Mouse (Mus musculus) neural tube, embryonic 14.5 days (tissue): ENCODE data around the gene Lrrc74b. TPM values are rescaled to one million over a fixed set of nuclear protein-coding genes. Genes with fewer than 3 reads are reported as not detected.
A peak's percentile ranks its signal among the peaks of the same experiment; 100 is the strongest.
"Not testable (repeated sequence)": the region's sequence is repeated elsewhere in the genome, so short reads cannot be mapped to it uniquely, and the experiment has no call there.

Experiments used
- ATAC-seq: fragments of 200-750 bp; cut with Nextera tagmentation; 2 replicates; pipeline ENCODE4 v1.8.0; 2017; ENCODE audit warnings: low read depth, mild to moderate bottlenecking, moderate TSS enrichment, moderate library complexity
- H3K27ac ChIP-seq: fragments of 300-500 bp; sonication (generic); 2 replicates; pipeline ENCODE4 v1.5.1; 2014; ENCODE audit warnings: low read depth, mild to moderate bottlenecking, control low read depth, low read length, moderate library complexity, mixed read lengths
- H3K27me3 ChIP-seq: fragments of 300-500 bp; sonication (generic); 2 replicates; pipeline ENCODE4 v1.6.1; 2014; ENCODE audit warnings: low read length; ENCODE audit not compliant: control insufficient read depth, insufficient read depth
- H3K36me3 ChIP-seq: fragments of 300-500 bp; sonication (generic); 2 replicates; pipeline ENCODE4 v1.6.1; 2014; ENCODE audit warnings: low read length, mixed read lengths; ENCODE audit not compliant: control insufficient read depth, insufficient read depth
- H3K4me1 ChIP-seq: fragments of 300-500 bp; sonication (generic); 2 replicates; pipeline ENCODE4 v1.6.1; 2014; ENCODE audit warnings: low read length; ENCODE audit not compliant: control insufficient read depth, insufficient read depth
- H3K4me2 ChIP-seq: fragments of 300-500 bp; sonication (generic); 2 replicates; pipeline ENCODE4 v1.6.1; 2014; ENCODE audit warnings: mild to moderate bottlenecking, low read depth, low read length, control low read depth
- H3K4me3 ChIP-seq: fragments of 300-500 bp; sonication (generic); 2 replicates; pipeline ENCODE4 v1.5.1; 2014; ENCODE audit warnings: low read depth, low read length, control low read depth, mixed read lengths
- H3K9ac ChIP-seq: fragments of 300-500 bp; sonication (generic); replicated peaks from 2 replicates; pipeline ENCODE4 v1.6.1; 2014; ENCODE audit warnings: low read depth, mild to moderate bottlenecking, control low read depth, low read length, mixed read lengths
- H3K9me3 ChIP-seq: fragments of 300-500 bp; sonication (generic); 2 replicates; pipeline ENCODE4 v1.6.1; 2016; ENCODE audit warnings: low read length; ENCODE audit not compliant: control insufficient read depth
- WGBS: fragments of 180-500 bp; shearing (Covaris S2); extraction: QIAGEN DNeasy Blood & Tissue Kit; methylation state at CpG from one replicate; pipeline ENCODE4 v1.1.7; 2014; 5-methylcytosine and 5-hydroxymethylcytosine counted together
- polyA plus RNA-seq: library from polyadenylated mRNA; unstranded; fragments of >200 nt; fragmentation: Nextera tagmentation; extraction: Ambion mirVana; gene quantifications from 2 replicates; pipeline ENCODE4 v1.2.1, GENCODE M21; 2014

The Lrrc74b gene
- polyA plus RNA-seq, 1 experiment from 2014 or later: 1.1 TPM

DNA sequence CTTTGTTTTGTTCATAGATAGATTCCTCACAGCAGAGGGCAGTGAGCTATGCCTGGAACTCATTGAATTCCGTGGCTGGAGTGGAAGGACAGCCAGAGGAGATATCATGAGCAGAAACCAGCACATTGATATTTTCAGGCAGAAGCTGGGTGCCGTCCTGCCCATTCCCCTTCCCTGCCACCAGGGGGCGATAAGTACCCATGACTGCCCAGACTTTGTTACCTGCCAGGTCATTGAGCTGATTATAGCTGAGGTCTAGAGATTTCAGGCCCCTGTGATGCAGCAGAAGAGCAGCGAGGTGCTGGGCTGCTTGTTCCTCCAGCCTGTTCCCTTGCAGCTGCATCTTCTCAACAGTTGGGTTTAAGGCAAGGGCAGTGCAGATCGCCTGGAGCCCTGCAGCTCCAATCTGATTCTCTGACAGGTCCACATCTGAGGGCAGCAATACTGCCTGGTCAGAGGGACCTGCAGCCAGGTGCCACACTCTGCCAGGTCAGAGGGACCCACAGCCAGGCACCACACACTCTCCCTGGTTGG lies 3.0 kb downstream of the Lrrc74b start:
- Histone ChIP-seq H3K36me3 (no peaks in the 10 kb centered on the region), H3K27ac (no peak overlapping the region), H3K9me3 (no peaks in the 10 kb centered on the region), H3K4me1 (peaks cover 5% of the 10 kb centered on the region; the same call in 1 of the 2 replicates), H3K4me3 (no peak overlapping the region), H3K4me2 (peak overlapping the region; percentile 8; the same call in 1 of the 2 replicates), H3K9ac (no peak overlapping the region), H3K27me3 (no peaks in the 10 kb centered on the region)
- 2% methylated on average over 5 of the region's 5 CpGs for WGBS
- no peak for ATAC-seq

DNA sequence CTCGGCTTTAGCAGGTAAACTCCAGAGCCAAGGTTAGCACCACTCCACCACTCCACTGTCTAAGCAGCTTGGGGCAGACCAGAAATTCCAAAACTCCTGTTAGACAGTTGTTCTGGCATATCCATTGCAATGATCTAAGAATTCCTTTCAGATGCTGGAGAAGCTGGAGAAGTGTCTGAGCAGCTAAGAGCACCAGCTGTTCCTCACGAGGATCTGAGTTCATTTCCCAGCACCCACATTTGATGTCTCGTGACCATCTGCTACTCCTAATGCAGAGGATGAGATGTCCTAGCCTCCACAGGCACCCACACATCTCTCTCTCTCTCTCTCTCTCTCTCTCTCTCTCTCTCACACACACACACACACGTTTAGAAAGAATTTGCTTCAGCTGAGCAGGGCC lies 4.1 kb downstream of the Lrrc74b start:
- Histone ChIP-seq H3K4me2 (no peak overlapping the region), H3K9me3 (no peaks in the 10 kb centered on the region), H3K36me3 (no peaks in the 10 kb centered on the region), H3K27ac (no peak overlapping the region), H3K9ac (no peak overlapping the region), H3K4me3 (no peak overlapping the region), H3K27me3 (no peaks in the 10 kb centered on the region), H3K4me1 (peaks cover 5% of the 10 kb centered on the region; the same call in 1 of the 2 replicates)
- ATAC-seq: no peak
- WGBS: 69% methylated on average over 4 of the region's 4 CpGs

DNA sequence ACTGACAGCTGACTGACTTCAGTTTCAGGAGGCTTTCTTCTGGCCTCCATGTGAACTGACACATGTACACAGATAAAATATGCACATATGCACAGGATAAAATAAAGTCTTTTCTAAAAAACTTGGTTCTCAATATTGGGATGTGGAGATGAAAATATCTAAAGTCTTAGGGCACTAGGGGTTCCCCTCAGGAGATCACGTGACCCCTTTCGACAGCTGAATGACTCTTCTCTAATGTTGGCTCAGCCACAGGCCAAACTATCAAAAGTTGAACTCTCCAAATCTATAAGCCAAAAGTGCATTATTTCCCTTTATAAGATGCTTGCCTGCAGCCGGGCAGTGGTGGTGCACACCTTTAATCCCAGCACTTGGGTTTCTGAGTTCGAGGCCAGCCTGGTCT lies 4.9 kb downstream of the Lrrc74b start:
- WGBS: 90% methylated on average over 4 of the region's 4 CpGs
- ATAC-seq: no peak
- no peaks in the 10 kb centered on the region for H3K4me1 ChIP-seq
- H3K9me3 ChIP-seq: no peaks in the 10 kb centered on the region
- no peaks in the 10 kb centered on the region for H3K36me3 ChIP-seq
- H3K4me3 ChIP-seq: no peak overlapping the region
- H3K27me3 ChIP-seq: no peaks in the 10 kb centered on the region
- no peak overlapping the region for H3K4me2 ChIP-seq
- no peak overlapping the region for H3K27ac ChIP-seq
- no peak overlapping the region for H3K9ac ChIP-seq

DNA sequence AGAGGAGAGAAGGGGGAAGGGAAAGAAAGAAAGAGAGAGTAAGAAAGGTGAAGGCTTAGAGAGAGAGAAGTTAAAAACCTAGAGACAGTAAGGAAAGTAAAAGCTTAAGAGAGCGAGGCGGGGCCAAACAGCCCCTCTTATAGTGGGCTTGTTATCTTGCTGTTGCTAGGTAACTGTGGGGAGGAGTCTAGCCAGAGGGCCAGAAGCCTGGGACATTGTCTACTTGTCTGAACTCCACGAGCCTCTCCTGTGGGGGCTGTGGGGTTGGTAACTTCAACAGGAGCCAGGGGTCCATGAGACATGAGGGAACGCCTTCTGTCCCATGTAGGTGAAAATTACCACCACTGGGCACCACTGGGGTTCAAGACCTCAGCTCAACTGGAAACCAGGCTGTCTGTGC lies 6.3 kb downstream of the Lrrc74b start:
- not testable (repeated sequence) for H3K4me3 ChIP-seq, H3K27ac ChIP-seq, ATAC-seq, H3K4me1 ChIP-seq, H3K27me3 ChIP-seq, H3K9me3 ChIP-seq, H3K4me2 ChIP-seq, H3K9ac ChIP-seq, H3K36me3 ChIP-seq
- WGBS: 9% methylated on average over 4 of the region's 4 CpGs

DNA sequence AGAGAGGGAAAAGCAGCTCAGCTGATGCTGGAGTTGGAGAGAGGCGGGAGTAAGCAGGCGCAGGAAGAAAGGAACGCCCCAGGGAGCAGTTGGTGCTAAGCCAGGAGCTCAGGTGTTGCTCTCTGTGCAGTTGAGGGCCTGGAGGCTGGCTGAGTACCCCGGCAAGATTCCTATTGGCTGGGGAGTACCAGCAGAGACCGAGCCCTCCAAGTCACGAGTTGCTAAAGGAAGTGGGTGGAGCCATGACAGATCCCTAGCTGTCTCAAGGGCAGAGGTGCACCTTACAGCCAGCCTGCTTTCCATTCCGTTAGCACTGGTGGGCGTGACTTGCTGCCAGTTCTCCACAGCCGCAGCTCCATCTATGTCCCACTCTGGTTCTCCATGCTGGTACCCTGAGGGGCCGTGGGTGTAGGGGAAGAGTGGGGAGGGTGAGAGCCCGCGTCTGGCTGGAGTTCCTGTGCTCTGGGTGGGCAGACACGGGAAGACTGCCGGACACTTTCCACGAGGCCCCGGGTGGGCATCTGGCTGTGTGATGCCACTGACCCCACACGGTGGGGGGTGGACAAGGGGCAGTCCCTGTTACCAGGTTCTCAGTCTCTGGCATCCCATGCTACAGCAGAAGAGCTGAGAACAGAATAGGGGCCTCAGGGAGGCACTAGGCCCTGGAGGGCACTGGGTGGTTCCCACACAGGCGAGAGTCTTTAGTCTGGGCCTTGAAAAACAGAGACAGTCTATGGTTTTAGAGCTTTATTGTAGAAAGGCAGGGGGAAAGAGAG lies 6.9 kb downstream of the Lrrc74b start:
- ATAC-seq: peak; percentile 88
- Histone ChIP-seq H3K36me3 (no peaks in the 10 kb centered on the region), H3K27ac (peak overlapping the region; percentile 0; the same call in 1 of the 2 replicates), H3K9ac (0 out of 2 replicates have a peak overlapping the region, but pooled peaks have one; percentile 21), H3K4me1 (no peaks in the 10 kb centered on the region), H3K27me3 (no peaks in the 10 kb centered on the region), H3K4me2 (peak overlapping the region; percentile 30), H3K9me3 (no peaks in the 10 kb centered on the region), H3K4me3 (no peak overlapping the region)
- WGBS: 3% methylated on average over 18 of the region's 18 CpGs

DNA sequence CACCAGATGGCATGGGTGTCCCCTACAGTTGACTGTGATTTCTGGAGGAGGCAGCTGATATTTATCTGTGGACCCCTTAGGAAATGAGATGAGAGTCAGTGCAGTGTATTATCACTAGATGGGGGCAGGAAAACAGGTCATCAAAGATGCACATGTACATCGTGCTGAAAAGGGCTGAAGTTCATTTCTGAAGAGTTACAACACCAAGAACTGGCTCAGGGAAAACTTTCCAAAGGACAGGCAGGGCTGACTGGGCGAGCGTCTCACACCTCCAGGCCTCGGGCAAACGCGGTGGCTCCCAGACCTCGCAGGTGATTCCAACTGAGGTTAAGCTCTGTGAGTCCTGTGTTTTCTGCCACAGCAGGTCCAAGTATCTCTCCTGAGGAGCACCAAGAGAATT lies 8.2 kb downstream of the Lrrc74b start:
- H3K27me3 ChIP-seq: no peaks in the 10 kb centered on the region
- H3K27ac ChIP-seq: no peak overlapping the region
- H3K9ac ChIP-seq: no peak overlapping the region
- WGBS: 86% methylated on average over 7 of the region's 7 CpGs
- no peaks in the 10 kb centered on the region for H3K36me3 ChIP-seq
- H3K4me2 ChIP-seq: no peak overlapping the region
- no peak overlapping the region for H3K4me3 ChIP-seq
- no peaks in the 10 kb centered on the region for H3K4me1 ChIP-seq
- no peaks in the 10 kb centered on the region for H3K9me3 ChIP-seq
- no peak for ATAC-seq

DNA sequence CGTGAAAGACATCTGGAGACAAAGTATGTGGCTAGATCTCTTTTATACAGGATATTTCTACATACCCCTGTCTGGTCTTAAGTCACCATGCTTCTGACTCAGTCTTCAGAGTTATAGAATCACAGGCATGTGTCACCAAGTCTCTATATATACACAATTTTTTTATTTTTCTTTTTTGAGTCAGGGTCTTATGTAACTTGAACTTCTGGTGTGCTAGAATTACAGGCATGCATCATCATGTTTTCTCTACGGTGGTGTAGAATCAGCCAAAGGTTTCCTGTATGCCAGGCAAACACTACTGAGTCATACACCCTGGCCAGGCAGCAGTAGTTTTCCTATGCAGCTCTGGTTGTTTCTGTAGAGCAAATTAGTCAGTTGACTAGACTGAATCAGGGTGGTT lies 18.4 kb downstream of the Lrrc74b start:
- Histone ChIP-seq H3K9me3 (no peaks in the 10 kb centered on the region), H3K4me1 (no peaks in the 10 kb centered on the region), H3K4me3 (no peak overlapping the region), H3K4me2 (no peak overlapping the region), H3K27me3 (no peaks in the 10 kb centered on the region), H3K36me3 (no peaks in the 10 kb centered on the region), H3K9ac (no peak overlapping the region), H3K27ac (no peak overlapping the region)
- ATAC-seq: no peak
- WGBS: 84% methylated on average over 2 of the region's 2 CpGs

DNA sequence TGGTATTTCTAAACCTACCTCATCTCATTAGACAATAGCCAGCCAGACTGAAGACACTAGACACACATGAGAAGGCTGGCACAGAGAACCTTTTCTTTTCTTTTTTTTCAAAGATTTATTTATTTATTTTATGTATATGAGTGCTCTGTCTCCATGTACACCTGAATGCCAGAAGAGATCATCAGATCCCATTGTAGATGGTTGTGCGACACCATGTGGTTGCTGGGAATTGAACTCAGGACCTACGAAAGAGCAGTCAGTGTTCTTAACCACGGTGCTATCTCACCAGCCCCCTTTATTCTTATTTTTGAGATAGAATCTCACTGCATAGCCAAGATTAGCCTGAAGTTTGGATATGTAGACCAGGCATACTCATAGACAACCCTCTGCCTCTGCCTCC lies 24.5 kb downstream of the Lrrc74b start:
- Histone ChIP-seq H3K9me3 (no peaks in the 10 kb centered on the region), H3K36me3 (no peaks in the 10 kb centered on the region), H3K9ac (no peak overlapping the region), H3K4me1 (peaks cover 6% of the 10 kb centered on the region; the same call in 1 of the 2 replicates), H3K4me2 (no peak overlapping the region), H3K4me3 (no peak overlapping the region), H3K27me3 (no peaks in the 10 kb centered on the region), H3K27ac (no peak overlapping the region)
- whole genome bisulfite sequencing: 95% methylated on average over 3 of the region's 3 CpGs
- no peak for ATAC-seq

DNA sequence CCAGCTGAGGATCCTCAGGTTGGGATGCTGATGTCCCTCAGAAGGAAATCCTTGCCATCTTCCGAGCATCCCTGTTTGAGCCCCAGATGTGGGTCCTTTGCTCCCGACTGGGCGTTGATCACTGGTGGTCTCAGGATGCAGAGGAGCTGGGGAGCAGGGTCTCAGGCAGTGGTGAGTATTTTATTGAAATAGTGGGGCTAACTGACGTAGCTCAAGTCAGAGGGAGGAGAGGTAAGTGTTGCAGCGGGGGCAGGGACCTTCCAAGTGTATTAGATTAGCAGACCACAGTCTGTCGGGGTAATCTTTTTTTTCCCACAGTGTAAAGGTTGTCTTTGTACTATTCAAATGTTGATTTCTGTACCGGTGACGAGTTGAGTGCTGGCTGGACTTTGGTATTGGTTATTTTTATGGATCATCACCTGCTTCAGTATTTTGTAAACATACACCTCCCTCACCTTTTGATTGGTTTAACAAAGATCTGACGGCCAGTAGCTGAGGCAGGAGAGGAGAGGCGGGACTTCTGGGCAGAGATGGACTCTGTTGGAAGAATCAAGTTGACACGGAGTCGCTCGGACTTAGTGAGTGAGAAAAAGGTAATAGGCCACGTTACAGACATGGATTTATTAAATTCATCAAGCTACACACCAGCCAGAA lies 28.2 kb downstream of the Lrrc74b start:
- Histone ChIP-seq H3K4me3 (no peak overlapping the region), H3K4me2 (no peak overlapping the region), H3K9me3 (no peaks in the 10 kb centered on the region), H3K9ac (no peak overlapping the region), H3K4me1 (peaks cover 17% of the 10 kb centered on the region), H3K27me3 (no peaks in the 10 kb centered on the region), H3K36me3 (peaks cover 4% of the 10 kb centered on the region; the same call in 1 of the 2 replicates), H3K27ac (no peak overlapping the region)
- WGBS: 72% methylated on average over 14 of the region's 14 CpGs
- no peak for ATAC-seq
